Mouse (Mus musculus) erythroblast, embryonic 14.5 days (primary cell): ENCODE measurements around the gene S1pr4.

Experiments used
- GATA1 ChIP-seq: IDR thresholded peaks from 2 replicates; pipeline ENCODE4 v1.6.1; 2012; ENCODE audit warnings: low read length, inconsistent platforms, mixed read lengths
- TAL1 ChIP-seq: IDR thresholded peaks from 3 replicates; pipeline ENCODE4 v1.6.1; 2012; ENCODE audit warnings: low read length, inconsistent platforms, mixed read lengths

DNA sequence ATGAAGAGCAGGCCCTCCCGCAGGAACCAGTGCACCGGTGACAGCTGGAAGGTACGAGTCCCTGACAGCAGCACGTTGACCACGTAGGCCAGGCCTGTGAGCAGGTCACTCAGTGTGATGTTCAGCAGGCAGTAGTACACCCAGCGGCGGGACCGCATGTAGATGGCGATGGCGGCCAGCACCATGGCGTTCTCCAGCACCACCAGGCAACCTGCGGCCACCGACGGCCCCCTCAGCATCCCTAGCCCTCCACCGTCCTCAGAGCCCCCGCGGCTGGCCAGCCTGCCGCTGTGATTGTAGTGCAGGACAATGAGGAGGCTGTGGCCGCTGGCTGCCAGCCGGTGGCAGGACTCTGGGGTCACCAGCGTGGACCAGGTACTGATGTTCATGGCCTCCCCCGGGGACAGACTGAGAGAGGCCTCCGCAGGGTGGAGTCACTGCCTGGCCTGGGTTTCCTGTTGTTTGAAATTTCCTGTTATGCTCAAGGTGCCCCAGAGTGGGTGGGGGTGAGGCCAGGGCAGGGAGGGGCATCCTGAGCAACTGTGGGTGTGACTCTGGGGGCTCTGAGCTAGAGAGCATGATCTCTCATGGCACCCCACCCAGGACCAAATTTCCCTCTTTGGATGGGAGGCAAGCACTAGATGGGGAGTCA is 556 bp downstream of the S1pr4 start:
- TF ChIP-seq GATA1 (no peak), TAL1 (no peak)
